Mouse (Mus musculus) heart, postnatal 10 days (tissue): Measurements from ENCODE around the gene Dpp3. TPM values are rescaled to one million over a fixed set of nuclear protein-coding genes. Genes with fewer than 3 reads are reported as not detected.
A peak's percentile ranks its signal among the peaks of the same experiment; 100 is the strongest.
"Not testable (repeated sequence)": the region's sequence is repeated elsewhere in the genome, so short reads cannot be mapped to it uniquely, and the experiment has no call there.

Experiments
- DNase-seq, 2 experiments: peaks; one replicate each; pipeline ENCODE4 v3.0.0; 2021
- intact Hi-C: fragments of 180-260 bp; cut with DNase I; formaldehyde crosslinking; loops from one replicate; pipeline ENCODE4 v1.15.1; 2025
- total RNA-seq, 2 experiments: library from RNA; stranded (reverse); gene quantifications; 2 replicates each; pipeline ENCODE4 v1.2.3; 2021

The Dpp3 gene
- 10 to 100 TPM; 37.4 to 38.2 TPM for total RNA-seq

DNA sequence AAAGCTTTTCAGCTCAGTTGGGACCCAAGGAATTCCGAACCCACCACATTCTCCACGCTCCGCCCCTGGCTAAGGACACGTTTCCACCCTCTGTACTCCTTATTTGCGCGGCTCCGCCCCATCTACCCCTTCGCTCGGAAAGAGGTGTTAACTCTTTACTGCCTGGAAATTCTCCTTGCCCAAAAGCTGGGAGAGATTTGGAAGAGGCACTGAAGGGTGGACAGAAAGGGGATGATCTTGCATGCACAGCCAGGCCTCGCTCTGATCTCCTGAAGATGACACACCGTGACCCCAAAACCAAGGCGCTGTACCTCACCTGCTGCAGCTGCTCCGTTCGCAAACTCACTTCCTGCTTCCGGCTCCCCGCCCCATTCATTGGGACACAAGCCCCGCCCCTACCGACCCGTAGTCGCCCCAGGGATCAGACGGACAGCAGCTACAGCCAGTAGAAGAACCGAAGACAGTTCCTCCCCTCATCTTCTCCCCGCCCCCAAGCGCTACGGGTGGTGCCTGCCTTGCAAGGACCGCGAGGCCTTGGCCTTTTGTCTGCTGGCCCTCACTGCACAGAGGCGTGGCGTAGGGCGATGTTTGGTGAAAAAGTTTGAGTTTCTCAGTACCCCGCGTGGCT is at the start of gene Dpp3:
Gene Dpp3, minus strand, starts transcription at position 384 of the 628 bp plus-strand sequence.
- intact Hi-C loops: loop anchor here (2.0 kb wide), 1 partner anchor 33 kb away; no protein-coding TSS in a partner anchor
- peak; percentile 99 for DNase-seq

DNA sequence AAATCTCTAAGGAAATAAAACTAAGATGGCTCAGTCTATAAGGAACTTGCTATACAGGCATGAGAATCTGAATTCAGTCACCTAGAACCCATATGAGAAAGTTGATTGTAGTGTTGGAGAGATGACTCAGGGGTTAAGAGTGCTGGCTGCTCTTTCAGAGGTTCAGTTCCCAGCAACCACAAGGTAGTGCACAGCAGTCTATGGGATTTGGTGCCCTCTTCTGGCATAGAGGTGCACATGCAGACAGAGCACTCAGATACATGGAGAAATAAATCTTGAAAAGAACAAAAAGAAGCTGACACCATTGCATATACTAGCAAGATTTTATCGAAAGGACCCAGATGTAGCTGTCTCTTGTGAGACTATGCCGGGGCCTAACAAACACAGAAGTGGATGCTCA is 40.1 kb upstream of the Dpp3 start:
- intact Hi-C loops: loop anchor here (2.0 kb wide), 1 partner anchor 213 kb away; no protein-coding TSS in a partner anchor
- DNase-seq: no peak

DNA sequence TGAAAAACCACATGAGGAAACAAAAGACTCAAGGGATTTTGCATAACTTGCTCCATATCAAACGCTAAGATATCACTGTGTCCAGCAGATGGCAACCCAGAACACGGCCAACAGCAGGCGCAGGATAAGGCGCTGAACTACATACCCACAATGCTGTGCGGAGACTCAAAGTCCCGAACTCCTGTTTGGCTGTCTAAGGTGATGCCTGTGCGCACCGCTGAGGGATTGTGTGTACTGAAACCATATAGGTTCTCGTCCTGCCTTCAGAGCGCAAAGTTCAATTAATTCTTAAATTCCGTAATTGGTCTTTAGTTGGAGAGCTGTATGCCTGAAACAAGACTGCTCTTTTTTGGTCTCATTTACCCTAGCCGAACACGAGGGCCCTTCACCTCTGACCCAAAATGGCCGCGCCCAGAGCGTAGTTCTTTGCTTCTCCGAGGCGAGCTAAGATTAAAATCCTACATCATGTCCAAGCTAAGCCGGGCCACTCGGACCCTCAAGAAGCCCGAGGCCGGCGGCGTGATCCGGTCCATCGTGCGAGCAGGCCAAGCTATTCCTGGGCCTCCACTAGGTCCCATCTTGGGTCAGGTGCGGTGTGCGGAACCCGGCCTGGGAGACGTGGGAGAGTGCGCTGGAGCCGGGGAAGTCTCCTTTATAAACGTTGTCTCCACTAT is 34.0 kb upstream of the Dpp3 start, which contains the start of gene Mrpl11:
Gene Mrpl11, plus strand, starts transcription at position 220 of the 674 bp plus-strand sequence.
- peak; percentile 93 to 94 for DNase-seq
- intact Hi-C loops: loop anchor here (1.0 to 5.0 kb wide), 3 partner anchors 33 to 335 kb away; partner anchors contain the start of genes Dpp3 and Rce1

DNA sequence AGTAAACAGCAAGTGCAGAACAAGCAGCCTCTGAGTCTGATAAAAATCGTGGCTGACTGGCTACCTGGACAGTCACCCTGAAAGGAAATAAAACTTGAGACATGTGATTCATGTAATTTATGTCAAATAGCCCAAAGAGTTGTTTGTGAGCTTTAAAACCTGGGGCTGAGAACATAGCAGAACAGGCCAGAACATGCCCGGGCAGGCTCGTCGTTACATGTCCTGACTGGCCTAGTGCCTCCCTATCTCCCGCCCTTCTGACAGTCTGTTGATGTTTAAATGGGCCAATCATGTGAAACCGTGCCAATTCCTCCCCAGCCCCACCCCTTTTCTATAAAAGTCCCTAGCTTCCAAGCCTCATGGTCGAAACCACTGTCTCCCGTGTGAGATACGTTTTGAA is 20.6 kb upstream of the Dpp3 start:
- intact Hi-C loops: not testable (repeated sequence)

DNA sequence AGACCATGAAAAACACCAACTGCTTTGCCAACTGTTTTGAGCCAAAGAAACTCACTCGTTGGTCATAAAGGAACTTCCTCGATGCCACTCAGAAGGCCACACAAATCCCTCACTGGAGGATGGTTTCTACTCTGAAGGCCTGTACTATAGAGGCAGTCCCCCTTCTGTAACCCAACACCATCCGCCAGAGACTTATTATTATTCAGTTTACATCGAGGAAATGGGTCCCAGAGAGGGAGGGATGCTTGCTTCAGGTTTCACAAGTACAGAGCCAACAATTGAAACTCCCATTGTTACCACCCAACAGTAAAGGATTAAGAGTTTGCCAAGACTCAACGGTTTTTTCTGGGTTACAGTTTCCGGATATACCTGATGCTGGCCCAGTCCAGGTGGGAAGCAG is 17.5 kb upstream of the Dpp3 start:
- intact Hi-C loops: no loop called here
- DNase-seq: no peak

More for the DNA sequence above, 20.6 kb upstream of the Dpp3 start:
- DNase-seq: not testable (repeated sequence)

DNA sequence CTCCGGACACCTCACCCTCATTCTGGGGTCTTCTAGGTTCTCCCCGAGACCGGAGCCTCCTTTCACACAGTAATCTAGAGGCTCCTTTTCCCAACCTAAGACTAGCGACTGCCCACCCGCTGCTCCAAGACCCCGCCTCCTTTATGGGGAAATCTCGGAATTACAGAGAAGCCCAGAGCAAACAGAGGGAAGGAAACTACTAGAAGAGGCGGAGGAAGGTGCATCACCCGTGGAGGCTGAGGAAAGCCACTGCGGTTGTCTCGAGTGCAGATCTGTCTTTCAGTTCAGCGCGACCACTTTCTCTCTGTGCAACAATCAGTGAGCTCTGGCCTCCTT is 15.1 kb upstream of the Dpp3 start:
- intact Hi-C loops: no loop called here
- no peak for DNase-seq

DNA sequence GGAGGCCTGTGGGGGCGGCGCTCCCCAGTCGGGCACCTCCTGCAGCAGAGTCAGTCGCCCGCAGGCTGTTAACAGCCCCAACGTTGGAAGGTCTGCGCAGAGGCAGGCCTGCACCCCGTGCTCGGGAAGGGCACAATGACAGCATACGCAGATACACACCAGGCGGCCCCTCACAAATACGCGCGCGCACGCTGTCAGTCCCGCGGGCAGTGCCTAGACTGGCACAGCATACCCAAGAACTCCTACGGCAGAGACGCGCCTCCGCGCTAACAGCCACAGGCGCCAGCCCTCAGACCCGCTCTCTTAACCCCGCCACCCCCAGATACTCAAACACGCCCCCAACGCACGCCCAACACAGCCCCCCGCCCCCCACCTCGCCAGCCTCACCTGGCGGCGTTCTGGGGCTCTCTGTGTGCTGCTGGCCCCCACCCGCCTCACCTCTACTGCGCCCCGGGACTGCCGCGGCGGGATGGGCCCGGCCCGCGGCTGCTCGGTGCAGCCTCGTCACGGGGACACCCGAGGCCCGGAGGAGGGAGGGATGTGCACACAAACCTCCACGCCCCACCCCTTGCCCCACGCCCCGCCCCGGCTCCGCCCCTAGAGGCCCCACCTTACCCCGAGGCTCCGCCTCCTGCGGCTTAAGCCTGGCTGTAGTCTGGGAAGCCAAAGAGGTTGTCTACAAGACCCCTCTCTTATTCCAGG is 14.6 kb upstream of the Dpp3 start, which contains the start of gene Peli3:
Gene Peli3, minus strand, starts transcription at position 577 of the 702 bp plus-strand sequence.
- peak; percentile 75 to 82 for DNase-seq
- intact Hi-C loops: no loop called here

DNA sequence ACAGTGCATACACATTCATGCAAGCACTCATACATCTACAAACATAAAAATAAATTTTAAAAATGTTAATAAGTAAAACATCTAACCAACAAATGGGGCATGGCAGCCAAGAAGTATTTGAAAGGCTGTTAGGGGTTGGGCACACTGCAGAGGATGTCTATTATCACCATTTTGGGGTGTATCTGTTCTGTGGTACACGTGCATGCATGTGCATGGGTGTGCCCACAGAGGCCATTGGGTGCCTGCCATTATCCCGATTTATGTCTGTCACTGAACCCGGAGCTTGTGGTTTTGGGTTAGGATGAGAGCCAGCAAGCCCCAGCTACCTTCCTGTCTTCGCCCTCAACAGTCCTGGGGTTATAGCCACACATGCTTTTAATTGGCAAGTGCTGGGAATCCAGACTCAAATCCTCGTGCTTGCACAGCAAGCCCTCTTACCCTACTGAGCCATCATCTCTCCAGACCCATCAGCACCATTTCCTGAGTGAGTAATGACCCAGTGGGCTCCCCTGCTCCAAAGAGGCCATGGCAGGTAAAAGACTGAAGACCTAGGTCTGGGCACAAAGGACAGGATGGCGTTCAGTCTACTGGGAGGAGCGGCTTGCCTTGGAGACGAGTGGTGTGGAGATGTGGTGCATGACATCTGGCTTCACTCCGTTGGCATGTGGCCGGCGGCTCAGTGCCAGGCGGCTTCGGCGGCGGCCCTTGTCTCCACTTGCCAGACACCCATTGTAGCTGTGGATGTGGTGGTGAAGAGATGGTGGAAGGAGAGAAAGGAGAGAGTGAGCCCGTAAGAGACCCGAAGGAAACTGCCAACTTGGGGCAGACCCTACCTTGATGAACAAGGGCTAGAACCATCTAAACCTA is 9.6 kb upstream of the Dpp3 start:
- intact Hi-C loops: no loop called here
- peak in 1 of 2 experiments; percentile 16 for DNase-seq

DNA sequence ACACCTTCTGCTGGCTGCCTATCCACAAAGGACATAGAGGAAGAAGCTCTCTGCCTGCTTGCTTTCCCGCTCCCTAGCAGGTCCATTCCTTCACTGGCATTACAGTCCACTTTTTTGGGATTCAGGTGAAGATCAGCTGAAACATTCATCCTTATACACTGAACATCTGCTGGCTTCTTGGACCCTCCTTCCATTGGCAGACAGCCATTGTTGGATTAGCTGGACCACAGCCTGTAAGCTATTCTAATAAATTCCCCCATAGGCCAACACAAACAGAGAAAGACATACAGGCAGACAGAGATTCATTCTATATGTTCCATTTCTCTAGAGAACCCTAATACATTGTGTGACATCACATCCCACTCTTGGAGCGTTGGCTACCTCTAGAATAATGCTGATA is 8.8 kb upstream of the Dpp3 start:
- intact Hi-C loops: no loop called here
- no peak for DNase-seq

DNA sequence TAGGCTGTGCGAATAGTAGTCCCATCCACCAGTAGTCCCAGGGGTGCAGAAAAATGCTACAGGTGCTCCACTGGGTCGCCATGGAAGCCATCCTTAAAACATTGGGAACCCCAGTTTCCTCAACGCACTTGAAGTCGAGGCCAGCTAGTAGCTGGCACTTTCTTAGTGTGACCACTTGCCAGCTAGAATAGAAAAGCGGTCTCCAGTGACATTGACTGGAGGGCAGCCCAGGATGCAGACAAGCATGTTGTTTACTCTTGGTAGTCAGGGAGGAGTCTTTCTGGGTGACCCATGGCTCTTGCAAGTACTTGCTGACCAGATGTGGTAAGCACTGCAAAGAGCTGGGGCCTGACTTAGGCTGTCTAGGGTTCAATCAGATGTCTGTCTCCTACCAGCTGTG is 694 bp upstream of the Dpp3 start:
- intact Hi-C loops: loop anchor here (2.0 kb wide), 1 partner anchor 32 kb away; no protein-coding TSS in a partner anchor
- peak; percentile 20 to 38 for DNase-seq

DNA sequence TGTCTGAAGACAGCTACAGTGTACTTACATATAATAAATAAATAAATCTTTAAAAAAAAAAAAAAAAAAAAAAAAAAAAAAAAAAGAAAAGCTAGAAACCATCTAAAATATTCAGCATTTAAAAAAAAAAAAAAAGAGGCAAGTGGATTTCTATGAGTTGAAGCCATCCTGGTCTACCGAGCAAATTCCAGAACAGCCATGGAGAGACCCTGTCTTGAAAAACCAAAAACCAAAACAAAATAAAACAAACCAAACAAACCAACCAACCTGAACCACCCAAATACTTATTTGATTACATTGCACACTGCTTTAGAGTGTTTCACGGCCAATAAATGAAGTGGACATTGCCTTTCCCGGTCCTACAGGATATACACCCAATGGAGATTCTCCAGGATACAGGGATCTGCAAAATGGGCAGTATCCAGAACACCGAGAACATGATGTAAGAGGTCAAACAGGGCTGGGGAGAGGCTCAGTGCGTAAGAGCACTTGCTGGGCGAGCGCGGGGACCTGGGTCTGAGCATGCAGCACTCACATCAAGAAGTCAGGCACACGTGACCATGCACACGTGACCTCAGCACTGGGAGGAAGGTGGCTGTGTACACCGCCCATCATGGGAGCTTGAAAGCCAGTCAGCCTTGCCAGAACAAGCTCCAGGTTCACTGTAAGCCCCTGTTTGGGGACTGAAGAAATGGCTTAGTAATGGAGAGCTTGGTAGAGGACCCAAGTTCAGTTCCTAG is 2.8 kb downstream of the Dpp3 start:
- no peak for DNase-seq
- intact Hi-C loops: no loop called here

DNA sequence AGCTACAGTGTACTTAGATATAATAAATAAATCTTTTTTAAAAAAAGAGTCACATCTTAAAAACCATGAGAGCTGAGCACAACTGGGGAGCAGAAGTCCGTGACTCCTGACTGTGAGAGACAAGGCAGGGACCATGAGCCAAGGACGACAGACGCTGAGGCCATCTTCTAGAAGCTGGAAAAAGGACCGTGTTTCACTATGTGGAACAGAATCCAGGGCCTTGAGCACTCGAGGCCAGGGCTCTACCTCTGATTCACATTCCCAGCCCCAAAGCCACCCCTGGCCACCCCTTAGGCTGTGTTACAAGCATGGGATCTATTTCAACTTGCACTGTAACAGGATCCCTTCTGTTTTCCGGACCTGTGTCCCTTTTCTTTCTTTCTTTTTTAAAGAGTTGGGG is 8.4 kb downstream of the Dpp3 start:
- DNase-seq: no peak
- intact Hi-C loops: no loop called here

DNA sequence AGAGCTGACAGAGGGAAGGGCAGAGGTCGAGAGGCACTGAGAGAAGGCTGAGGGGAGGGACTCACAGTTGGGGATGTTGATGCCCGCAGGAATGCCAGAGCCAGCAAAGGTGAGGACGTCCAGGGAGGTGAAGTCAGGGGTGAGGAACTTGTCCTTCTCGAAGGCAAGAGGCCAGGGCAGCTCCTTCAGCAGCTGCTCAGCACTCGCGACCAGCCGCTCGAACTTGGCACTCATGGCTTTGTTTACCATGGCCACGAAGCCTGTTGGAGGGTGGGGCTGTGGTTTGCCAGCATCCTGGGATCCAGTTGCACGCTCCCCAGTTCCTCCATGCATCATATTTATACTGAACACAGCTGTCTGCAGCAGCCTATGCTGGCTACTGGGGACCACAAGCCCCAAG is 11.3 kb downstream of the Dpp3 start:
- DNase-seq: no peak
- intact Hi-C loops: no loop called here

DNA sequence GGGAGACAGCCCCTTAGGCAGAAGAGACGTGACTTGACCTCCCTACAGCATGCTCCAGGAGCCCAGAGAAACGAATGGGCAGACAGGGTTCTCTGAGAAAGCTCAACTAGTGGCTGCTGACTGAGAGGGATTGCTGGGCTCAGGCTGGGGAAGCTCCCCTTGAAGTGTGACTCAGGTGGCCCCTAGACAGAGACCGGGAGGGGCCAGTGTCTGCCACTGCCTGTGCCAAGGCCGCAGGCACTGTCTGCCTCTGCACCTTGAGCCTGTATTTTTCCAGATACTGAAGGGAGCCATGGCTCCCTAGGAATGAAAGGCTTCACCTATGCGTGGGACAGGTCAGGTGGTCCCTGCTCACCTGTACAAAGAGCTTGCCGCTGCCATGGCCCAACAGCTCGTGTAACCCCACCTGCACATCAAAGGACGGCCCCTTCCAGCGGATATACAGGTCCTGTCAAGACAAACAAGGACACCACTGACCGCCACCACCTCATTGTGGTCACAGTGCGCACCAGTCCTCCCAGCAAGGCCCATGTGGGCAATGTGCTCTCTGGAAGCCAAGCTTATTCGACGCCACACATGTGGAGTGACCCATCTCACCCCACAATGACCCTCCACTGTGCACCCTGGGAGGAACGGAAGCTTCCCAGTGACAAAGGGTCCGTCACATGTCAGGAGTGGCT is 12.0 kb downstream of the Dpp3 start:
- intact Hi-C loops: no loop called here
- DNase-seq: no peak

DNA sequence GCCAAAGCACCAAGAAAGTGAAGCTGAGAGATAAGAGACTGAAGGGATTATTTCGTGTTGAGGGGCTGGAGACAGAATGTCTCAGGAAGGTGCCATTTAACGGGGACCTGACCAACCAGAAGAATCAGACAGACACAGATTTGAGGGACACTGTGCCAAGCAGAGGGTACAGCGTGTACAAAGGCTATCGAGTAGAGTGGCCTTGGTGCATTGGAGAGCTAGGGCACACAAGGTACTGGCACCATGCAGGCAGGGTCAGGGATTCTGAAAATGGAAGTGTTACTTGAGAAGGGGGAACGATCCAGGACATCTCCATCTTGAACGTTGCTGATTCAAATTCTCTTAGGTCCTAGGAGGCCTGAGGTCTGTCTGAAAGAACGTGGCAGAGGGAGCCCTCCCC is 18.7 kb downstream of the Dpp3 start:
- intact Hi-C loops: loop anchor here (5.0 kb wide), 2 partner anchors 152 to 282 kb away; partner anchors contain the start of genes Rbm4b and Rce1
- no peak for DNase-seq

DNA sequence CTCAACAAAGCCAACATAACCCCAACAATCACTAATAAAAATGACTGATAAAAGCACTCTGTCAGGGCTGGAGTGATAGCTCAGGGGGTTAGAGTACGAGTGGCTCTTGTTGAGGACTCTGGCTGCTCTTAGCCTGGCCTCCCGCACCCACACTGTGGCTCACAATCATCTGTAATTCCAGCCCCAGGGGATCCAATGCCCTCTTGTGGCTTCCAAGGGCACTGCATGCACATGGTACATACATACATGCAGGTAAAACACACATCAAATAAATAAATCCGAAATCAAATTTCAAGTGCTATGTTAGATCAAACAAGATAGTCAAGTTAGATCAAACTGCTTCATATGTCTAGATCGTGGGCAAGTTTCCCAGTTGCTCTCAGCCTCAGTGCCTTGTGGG is 20.0 kb downstream of the Dpp3 start:
- peak in 1 of 2 experiments; percentile 26 for DNase-seq
- intact Hi-C loops: loop anchor here (5.0 kb wide), 2 partner anchors 151 to 281 kb away; partner anchors contain the start of genes Rbm4b and Rce1

DNA sequence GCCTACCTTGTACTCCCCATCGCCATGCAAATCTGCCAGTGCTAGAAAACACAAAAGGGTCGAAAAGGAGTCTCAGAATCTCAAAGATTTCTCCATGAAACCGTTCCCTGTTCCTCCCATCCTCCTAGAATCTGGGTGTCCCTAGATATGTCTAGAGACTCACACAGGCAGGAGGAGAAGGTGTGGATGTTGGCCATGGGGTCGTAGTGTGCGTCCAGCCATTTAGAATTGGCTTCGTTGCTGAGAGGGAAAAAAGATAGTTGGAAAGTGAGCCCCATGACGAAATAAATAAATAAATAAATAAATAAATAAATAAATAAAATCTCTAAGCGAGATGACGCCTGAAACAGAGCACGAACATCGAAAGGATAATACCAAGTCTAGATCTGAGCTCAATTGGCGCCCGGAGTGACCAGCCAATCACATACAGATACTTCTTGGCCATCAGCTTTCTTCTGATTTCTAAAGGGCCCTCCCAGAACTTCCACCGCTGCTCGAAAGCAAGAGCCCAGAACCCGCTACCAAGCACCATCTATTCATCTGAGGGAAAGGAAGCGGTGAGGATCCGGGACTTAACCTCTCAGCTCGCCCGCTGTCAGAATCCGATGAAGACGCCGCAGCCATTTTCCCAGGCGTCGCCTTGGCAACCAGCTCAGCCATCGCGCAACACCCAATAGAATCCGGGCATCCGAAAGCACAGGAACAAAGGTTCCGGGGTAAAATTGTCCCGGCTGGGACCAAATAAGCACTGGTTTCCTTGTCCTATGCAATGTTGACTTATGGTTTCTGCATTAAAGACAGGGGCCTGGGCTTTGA is 21.9 kb downstream of the Dpp3 start, which contains the start of gene Bbs1:
Gene Bbs1, minus strand, starts transcription at position 650 of the 816 bp plus-strand sequence.
- peak; percentile 81 to 89 for DNase-seq
- intact Hi-C loops: loop anchor here (5.0 kb wide), 2 partner anchors 149 to 279 kb away; partner anchors contain the start of genes Rbm4b and Rce1

DNA sequence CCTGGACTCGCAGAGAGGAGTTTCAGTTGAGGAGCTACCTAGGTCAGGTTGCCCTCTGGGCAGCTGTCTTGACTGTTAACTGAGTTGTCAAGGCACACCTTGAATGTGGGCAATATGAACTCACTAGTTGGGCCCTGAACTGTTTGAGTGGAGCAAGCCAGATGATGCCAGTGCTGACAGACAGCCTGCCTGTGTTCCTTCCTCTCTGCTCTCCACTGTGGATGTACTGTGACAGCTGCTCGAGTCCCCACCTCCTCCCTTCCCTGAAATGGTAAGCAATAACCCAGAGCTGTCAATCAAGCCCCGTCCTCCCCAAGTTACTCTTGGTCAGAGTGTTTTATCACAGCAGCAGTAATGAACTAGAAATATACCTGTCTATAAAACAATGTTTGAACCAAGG is 28.2 kb downstream of the Dpp3 start:
- intact Hi-C loops: no loop called here
- no peak for DNase-seq
